Mouse (Mus musculus) liver, adult (tissue): ENCODE data around the gene Patl2.
A peak's percentile ranks its signal among the peaks of the same experiment; 100 is the strongest.

Experiments
- GATA4 ChIP-seq: IDR thresholded peaks from 2 replicates; pipeline ENCODE4 v1.6.1; 2014; ENCODE audit warnings: mild to moderate bottlenecking, low read length; ENCODE audit not compliant: insufficient replicate concordance

Patl2 gene

GRCm38 (mm10) chr2:122132078-122132477 is 53.9 kb downstream of the Patl2 start:
- TF ChIP-seq GATA4: no peak

GRCm38 (mm10) chr2:122127635-122128034 is 58.4 kb downstream of the Patl2 start:
- TF ChIP-seq GATA4: no peak

- no peak for TF ChIP-seq GATA4
These were observed 59.1 kb downstream of the Patl2 start for GRCm38 (mm10) chr2:122126765-122127347.

GRCm38 (mm10) chr2:122125680-122126572 is 60.1 kb downstream of the Patl2 start:
- no peak for TF ChIP-seq GATA4

GRCm38 (mm10) chr2:122117961-122118958 is 67.7 kb downstream of the Patl2 start, which contains the start of gene Spg11:
Gene Spg11 (minus strand): TSS chr2:122118386.
- peak; percentile 67; the same call in 1 of the 2 replicates for TF ChIP-seq GATA4

GRCm38 (mm10) chr2:122116888-122117287 is 69.1 kb downstream of the Patl2 start:
- no peak for TF ChIP-seq GATA4

GRCm38 (mm10) chr2:122109714-122110113 is 76.3 kb downstream of the Patl2 start:
- no peak for TF ChIP-seq GATA4

GRCm38 (mm10) chr2:122108101-122108500 is 77.9 kb downstream of the Patl2 start:
- no peak for TF ChIP-seq GATA4

- TF ChIP-seq GATA4: no peak
These were observed 83.9 kb downstream of the Patl2 start for GRCm38 (mm10) chr2:122102070-122102469.

GRCm38 (mm10) chr2:122093844-122094243 is 92.1 kb downstream of the Patl2 start:
- no peak for TF ChIP-seq GATA4

GRCm38 (mm10) chr2:122086446-122086845 is 99.5 kb downstream of the Patl2 start:
- TF ChIP-seq GATA4: no peak

GRCm38 (mm10) chr2:122081728-122082456 is 104.1 kb downstream of the Patl2 start:
- TF ChIP-seq GATA4: no peak
